Mouse (Mus musculus): ENCODE measurements around the gene Stox1. TPM values are rescaled to one million over a fixed set of nuclear protein-coding genes. Genes with fewer than 3 reads are reported as not detected.

Gene Stox1
- polyA plus RNA-seq, 1 experiment from 2014 or later, result 1.5 TPM

GRCm38 (mm10) chr10:62692771-62693170 lies 33.2 kb downstream of the Stox1 start:
- Histone ChIP-seq H3K9ac (no peak overlapping the region), H3K27me3 (replicated peaks) (no peaks in the 10 kb centered on the region), H3K36me3 (no peaks in the 10 kb centered on the region), H3K4me3 (replicated peaks) (no peak overlapping the region), H3K4me1 (no peaks in the 10 kb centered on the region), H3K9me3 (no peaks in the 10 kb centered on the region), H3K4me2 (no peak overlapping the region), H3K27ac (no peak overlapping the region)
- WGBS, result 56% methylated on average over 8 of the region's 8 CpGs
- ATAC-seq (ENCODE audit: insufficient read depth, low FRiP score, low read depth), result no peak

- Histone ChIP-seq H3K9ac (no peak overlapping the region), H3K4me1 (no peaks in the 10 kb centered on the region), H3K4me2 (no peak overlapping the region), H3K4me3 (replicated peaks) (no peak overlapping the region), H3K36me3 (no peaks in the 10 kb centered on the region), H3K27ac (no peak overlapping the region), H3K9me3 (no peaks in the 10 kb centered on the region), H3K27me3 (replicated peaks) (no peaks in the 10 kb centered on the region)
- 73% methylated on average over 3 of the region's 3 CpGs for whole genome bisulfite sequencing
- ATAC-seq (ENCODE audit: insufficient read depth, low FRiP score, low read depth), result no peak
Measured at GRCm38 (mm10) chr10:62692244-62692643, 33.7 kb downstream of the Stox1 start.

- ATAC-seq (ENCODE audit: insufficient read depth, low FRiP score, low read depth), result no peak
- H3K4me2 ChIP-seq, result no peak overlapping the region
- no peaks in the 10 kb centered on the region for H3K9me3 ChIP-seq
- no peak overlapping the region for H3K4me3 ChIP-seq (replicated peaks)
- 74% methylated on average over 15 of the region's 15 CpGs for WGBS
- no peaks in the 10 kb centered on the region for H3K27me3 ChIP-seq (replicated peaks)
- H3K27ac ChIP-seq, result no peak overlapping the region
- no peak overlapping the region for H3K9ac ChIP-seq
- H3K36me3 ChIP-seq, result no peaks in the 10 kb centered on the region
- H3K4me1 ChIP-seq, result no peaks in the 10 kb centered on the region
Measured at GRCm38 (mm10) chr10:62687032-62687674, 38.8 kb downstream of the Stox1 start.

- no peaks in the 10 kb centered on the region for H3K27me3 ChIP-seq (replicated peaks)
- WGBS, result 57% methylated on average over 5 of the region's 5 CpGs
- H3K4me3 ChIP-seq (replicated peaks), result no peak overlapping the region
- no peak overlapping the region for H3K27ac ChIP-seq
- no peak overlapping the region for H3K4me2 ChIP-seq
- no peaks in the 10 kb centered on the region for H3K36me3 ChIP-seq
- H3K9ac ChIP-seq, result no peak overlapping the region
- ATAC-seq (ENCODE audit: insufficient read depth, low FRiP score, low read depth), result no peak
- no peaks in the 10 kb centered on the region for H3K9me3 ChIP-seq
- H3K4me1 ChIP-seq, result no peaks in the 10 kb centered on the region
Measured at GRCm38 (mm10) chr10:62683043-62683442, 42.9 kb downstream of the Stox1 start.

GRCm38 (mm10) chr10:62679833-62680232 lies 46.1 kb downstream of the Stox1 start:
- Histone ChIP-seq H3K27ac (no peak overlapping the region), H3K4me1 (no peaks in the 10 kb centered on the region), H3K4me3 (replicated peaks) (no peak overlapping the region), H3K4me2 (no peak overlapping the region), H3K9me3 (no peaks in the 10 kb centered on the region), H3K9ac (no peak overlapping the region), H3K27me3 (replicated peaks) (no peaks in the 10 kb centered on the region), H3K36me3 (no peaks in the 10 kb centered on the region)
- no peak for ATAC-seq (ENCODE audit: insufficient read depth, low FRiP score, low read depth)
- WGBS, result 81% methylated on average over 1 of the region's 1 CpGs

- H3K4me2 ChIP-seq, result no peak overlapping the region
- ATAC-seq (ENCODE audit: insufficient read depth, low FRiP score, low read depth), result no peak
- 82% methylated on average over 5 of the region's 5 CpGs for WGBS
Measured at GRCm38 (mm10) chr10:62677329-62677728, 48.6 kb downstream of the Stox1 start.

GRCm38 (mm10) chr10:62676196-62676595 lies 49.7 kb downstream of the Stox1 start:
- Histone ChIP-seq H3K36me3 (no peaks in the 10 kb centered on the region), H3K27ac (no peak overlapping the region), H3K27me3 (replicated peaks) (no peaks in the 10 kb centered on the region), H3K9ac (no peak overlapping the region), H3K9me3 (no peaks in the 10 kb centered on the region), H3K4me2 (no peak overlapping the region), H3K4me3 (replicated peaks) (no peak overlapping the region), H3K4me1 (no peaks in the 10 kb centered on the region)
- WGBS, result 83% methylated on average over 6 of the region's 6 CpGs
- ATAC-seq (ENCODE audit: insufficient read depth, low FRiP score, low read depth), result no peak

More at GRCm38 (mm10) chr10:62677329-62677728, 48.6 kb downstream of the Stox1 start:
- no peak overlapping the region for H3K4me3 ChIP-seq (replicated peaks)
- no peaks in the 10 kb centered on the region for H3K4me1 ChIP-seq
- H3K27me3 ChIP-seq (replicated peaks), result no peaks in the 10 kb centered on the region
- no peaks in the 10 kb centered on the region for H3K36me3 ChIP-seq
- no peak overlapping the region for H3K9ac ChIP-seq
- H3K9me3 ChIP-seq, result no peaks in the 10 kb centered on the region
- no peak overlapping the region for H3K27ac ChIP-seq

- no peaks in the 10 kb centered on the region for H3K9me3 ChIP-seq
- WGBS, result 94% methylated on average over 2 of the region's 2 CpGs
Measured at GRCm38 (mm10) chr10:62672359-62672758, 53.6 kb downstream of the Stox1 start.

GRCm38 (mm10) chr10:62669245-62669644 lies 56.7 kb downstream of the Stox1 start:
- Histone ChIP-seq H3K36me3 (no peaks in the 10 kb centered on the region), H3K27ac (no peak overlapping the region), H3K9me3 (no peaks in the 10 kb centered on the region), H3K4me2 (no peak overlapping the region), H3K9ac (no peak overlapping the region), H3K27me3 (replicated peaks) (no peaks in the 10 kb centered on the region), H3K4me1 (no peaks in the 10 kb centered on the region), H3K4me3 (replicated peaks) (no peak overlapping the region)
- 59% methylated on average over 14 of the region's 14 CpGs for WGBS
- ATAC-seq (ENCODE audit: insufficient read depth, low FRiP score, low read depth), result no peak

More at GRCm38 (mm10) chr10:62672359-62672758, 53.6 kb downstream of the Stox1 start:
- Histone ChIP-seq H3K9ac (no peak overlapping the region), H3K36me3 (no peaks in the 10 kb centered on the region), H3K27ac (no peak overlapping the region), H3K27me3 (replicated peaks) (no peaks in the 10 kb centered on the region), H3K4me2 (no peak overlapping the region), H3K4me3 (replicated peaks) (no peak overlapping the region), H3K4me1 (no peaks in the 10 kb centered on the region)
- no peak for ATAC-seq (ENCODE audit: insufficient read depth, low FRiP score, low read depth)

GRCm38 (mm10) chr10:62668463-62668862 lies 57.5 kb downstream of the Stox1 start:
- no peaks in the 10 kb centered on the region for H3K36me3 ChIP-seq
- no peak overlapping the region for H3K27ac ChIP-seq
- H3K4me2 ChIP-seq, result no peak overlapping the region
- no peaks in the 10 kb centered on the region for H3K9me3 ChIP-seq
- 79% methylated on average over 2 of the region's 2 CpGs for WGBS
- H3K9ac ChIP-seq, result no peak overlapping the region
- no peaks in the 10 kb centered on the region for H3K27me3 ChIP-seq (replicated peaks)
- ATAC-seq (ENCODE audit: insufficient read depth, low FRiP score, low read depth), result no peak
- no peak overlapping the region for H3K4me3 ChIP-seq (replicated peaks)
- H3K4me1 ChIP-seq, result no peaks in the 10 kb centered on the region

GRCm38 (mm10) chr10:62668043-62668442 lies 57.9 kb downstream of the Stox1 start:
- Histone ChIP-seq H3K27ac (no peak overlapping the region), H3K4me1 (no peaks in the 10 kb centered on the region), H3K9me3 (no peaks in the 10 kb centered on the region), H3K36me3 (no peaks in the 10 kb centered on the region), H3K9ac (no peak overlapping the region), H3K4me2 (no peak overlapping the region), H3K27me3 (replicated peaks) (no peaks in the 10 kb centered on the region), H3K4me3 (replicated peaks) (no peak overlapping the region)
- ATAC-seq (ENCODE audit: insufficient read depth, low FRiP score, low read depth), result peak; percentile 35; the same call in 1 of the 2 replicates
- WGBS, result 65% methylated on average over 5 of the region's 5 CpGs

- Histone ChIP-seq H3K4me3 (replicated peaks) (0 out of 2 replicates have a peak overlapping the region, but pooled peaks have one; percentile 15), H3K9ac (no peak overlapping the region)
- WGBS, result 51% methylated on average over 27 of the region's 27 CpGs
Measured at GRCm38 (mm10) chr10:62664963-62665590, 60.9 kb downstream of the Stox1 start.

More at GRCm38 (mm10) chr10:62664963-62665590, 60.9 kb downstream of the Stox1 start:
- H3K4me1 ChIP-seq, result no peaks in the 10 kb centered on the region
- no peaks in the 10 kb centered on the region for H3K9me3 ChIP-seq
- no peak for ATAC-seq (ENCODE audit: insufficient read depth, low FRiP score, low read depth)
- H3K27me3 ChIP-seq (replicated peaks), result no peaks in the 10 kb centered on the region
- peak overlapping the region; percentile 41 for H3K4me2 ChIP-seq
- no peaks in the 10 kb centered on the region for H3K36me3 ChIP-seq
- H3K27ac ChIP-seq, result peak overlapping the region; percentile 31; the same call in 1 of the 2 replicates
